Mouse (Mus musculus) thymus, adult 2 months (tissue): ENCODE results near the gene Llph. TPM values are rescaled to one million over a fixed set of nuclear protein-coding genes. Genes with fewer than 3 reads are reported as not detected.
A peak's percentile ranks its signal among the peaks of the same experiment; 100 is the strongest.

Experiments used
- DNase-seq: peaks from one replicate; pipeline ENCODE4 v3.0.0; 2021
- H3K27ac ChIP-seq: fragments of 200-500 bp; 2 replicates; pipeline ENCODE4 v1.5.1; 2012; ENCODE audit warnings: low read length, control low read depth; ENCODE audit not compliant: control insufficient read depth, insufficient read depth
- H3K27me3 ChIP-seq: fragments of 200-500 bp; 2 replicates; pipeline ENCODE4 v1.6.1; 2012; ENCODE audit warnings: mild to moderate bottlenecking, low read length, moderate library complexity, mixed read lengths; ENCODE audit not compliant: control insufficient read depth, insufficient read depth
- H3K36me3 ChIP-seq: fragments of 200-500 bp; 2 replicates; pipeline ENCODE4 v1.6.1; 2012; ENCODE audit warnings: mild to moderate bottlenecking, low read length, moderate library complexity; ENCODE audit not compliant: control insufficient read depth, insufficient read depth
- H3K4me1 ChIP-seq: fragments of 200-500 bp; replicated peaks from 2 replicates; pipeline ENCODE4 v1.6.1; 2012; ENCODE audit warnings: low read length; ENCODE audit not compliant: control insufficient read depth, insufficient read depth
- H3K4me3 ChIP-seq: fragments of 200-500 bp; 2 replicates; pipeline ENCODE4 v1.5.1; 2012; ENCODE audit warnings: mild to moderate bottlenecking, low read length, control low read depth, moderate library complexity; ENCODE audit not compliant: control insufficient read depth, insufficient read depth
- CTCF ChIP-seq: fragments of 200-500 bp; IDR thresholded peaks from 2 replicates; pipeline ENCODE4 v1.5.1; 2012; ENCODE audit warnings: mild to moderate bottlenecking, control low read depth, low read length, moderate library complexity, borderline replicate concordance; ENCODE audit not compliant: control insufficient read depth, poor library complexity, insufficient read depth; ENCODE audit errors: extremely low read depth
- POLR2A ChIP-seq: fragments of 200-500 bp; IDR thresholded peaks from 2 replicates; pipeline ENCODE4 v1.6.1; 2012; ENCODE audit warnings: mild to moderate bottlenecking, low read length, control low read depth, moderate library complexity; ENCODE audit not compliant: control insufficient read depth, poor library complexity, insufficient read depth; ENCODE audit errors: extremely low read depth
- WGBS: fragments of 180-500 bp; shearing (Covaris S2); methylation state at CpG from one replicate; pipeline ENCODE4 v1.1.7; 2018; 5-methylcytosine and 5-hydroxymethylcytosine counted together
- polyA plus RNA-seq: library from polyadenylated mRNA; depleted of rRNA; stranded (reverse); fragments of >200 nt; gene quantifications from 2 replicates; pipeline ENCODE4 v1.2.3, GENCODE M21; 2012

Gene Llph
- polyA plus RNA-seq, 1 experiment = 5.8 TPM

DNA sequence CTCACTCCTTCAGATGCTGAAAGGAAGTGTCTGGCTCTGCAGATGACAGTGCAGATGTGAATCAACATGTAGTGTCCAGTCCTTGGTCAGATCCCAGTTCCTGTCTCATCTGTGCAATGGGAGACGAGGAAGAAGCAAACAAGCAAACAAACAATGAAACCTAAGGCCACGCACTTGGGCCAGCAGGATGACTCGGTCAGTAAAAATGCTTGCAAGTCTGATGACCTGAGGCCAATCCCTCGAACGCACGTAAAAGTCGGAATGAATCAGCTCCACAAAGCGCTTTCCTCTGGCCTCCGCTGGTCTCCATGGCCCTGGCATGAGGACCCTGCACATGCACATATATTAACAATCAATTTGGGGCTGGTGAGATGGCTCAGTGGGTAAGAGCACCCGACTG is 7.9 kb upstream of the Llph start:
- 96% methylated on average over 10 of the region's 10 CpGs for WGBS
- no peak overlapping the region for H3K27ac ChIP-seq
- no peak overlapping the region for H3K4me3 ChIP-seq
- H3K4me1 ChIP-seq = peaks cover 3% of the 10 kb centered on the region; the same call in 1 of the 2 replicates
- TF ChIP-seq POLR2A = no peak
- H3K36me3 ChIP-seq = no peaks in the 10 kb centered on the region
- DNase-seq = no peak
- no peaks in the 10 kb centered on the region for H3K27me3 ChIP-seq

GRCm38 (mm10) chr10:120219578-120220359 is 7.1 kb upstream of the Llph start:
- peak; percentile 22 for DNase-seq
- TF ChIP-seq CTCF = no peak
- no peak for TF ChIP-seq POLR2A
- Histone ChIP-seq H3K27ac (peak overlapping the region; percentile 18), H3K36me3 (no peaks in the 10 kb centered on the region), H3K4me3 (no peak overlapping the region), H3K27me3 (no peaks in the 10 kb centered on the region), H3K4me1 (peaks cover 3% of the 10 kb centered on the region; the same call in 1 of the 2 replicates)
- 42% methylated on average over 14 of the region's 14 CpGs for WGBS

DNA sequence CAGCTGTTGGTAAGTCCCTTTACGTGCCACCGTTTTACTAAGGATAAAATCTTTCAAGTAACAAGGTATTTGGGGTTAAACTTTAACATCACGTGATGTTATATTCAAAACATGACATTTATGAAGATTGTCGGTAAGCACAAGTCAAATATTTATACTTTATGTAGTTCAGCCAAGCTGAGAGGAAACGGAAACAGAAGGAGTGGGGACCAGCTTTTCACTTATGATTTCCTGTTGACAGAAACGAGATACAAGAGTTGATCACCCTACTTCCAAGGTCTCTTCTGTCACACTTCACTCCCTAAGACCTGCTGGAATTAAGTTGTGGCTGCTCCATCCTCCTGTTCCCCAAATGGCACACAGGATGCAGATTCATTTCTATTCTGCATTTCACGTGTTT is 6.1 kb upstream of the Llph start:
- no peak for DNase-seq
- no peaks in the 10 kb centered on the region for H3K36me3 ChIP-seq
- peaks cover 3% of the 10 kb centered on the region; the same call in 1 of the 2 replicates for H3K4me1 ChIP-seq
- H3K27ac ChIP-seq = peak overlapping the region; percentile 70
- WGBS = 72% methylated on average over 7 of the region's 7 CpGs
- H3K27me3 ChIP-seq = no peaks in the 10 kb centered on the region
- H3K4me3 ChIP-seq = no peak overlapping the region
- TF ChIP-seq CTCF (no peak), POLR2A (no peak)

GRCm38 (mm10) chr10:120231718-120232117 is 4.8 kb downstream of the Llph start:
- H3K36me3 ChIP-seq = peaks cover 19% of the 10 kb centered on the region
- no peaks in the 10 kb centered on the region for H3K27me3 ChIP-seq
- no peak overlapping the region for H3K4me3 ChIP-seq
- no peak overlapping the region for H3K27ac ChIP-seq
- H3K4me1 ChIP-seq = peaks cover 10% of the 10 kb centered on the region
- TF ChIP-seq CTCF (peak; percentile 54; the same call in 1 of the 2 replicates), POLR2A (no peak)
- whole genome bisulfite sequencing = 29% methylated on average over 5 of the region's 5 CpGs
- DNase-seq = peak; percentile 69

DNA sequence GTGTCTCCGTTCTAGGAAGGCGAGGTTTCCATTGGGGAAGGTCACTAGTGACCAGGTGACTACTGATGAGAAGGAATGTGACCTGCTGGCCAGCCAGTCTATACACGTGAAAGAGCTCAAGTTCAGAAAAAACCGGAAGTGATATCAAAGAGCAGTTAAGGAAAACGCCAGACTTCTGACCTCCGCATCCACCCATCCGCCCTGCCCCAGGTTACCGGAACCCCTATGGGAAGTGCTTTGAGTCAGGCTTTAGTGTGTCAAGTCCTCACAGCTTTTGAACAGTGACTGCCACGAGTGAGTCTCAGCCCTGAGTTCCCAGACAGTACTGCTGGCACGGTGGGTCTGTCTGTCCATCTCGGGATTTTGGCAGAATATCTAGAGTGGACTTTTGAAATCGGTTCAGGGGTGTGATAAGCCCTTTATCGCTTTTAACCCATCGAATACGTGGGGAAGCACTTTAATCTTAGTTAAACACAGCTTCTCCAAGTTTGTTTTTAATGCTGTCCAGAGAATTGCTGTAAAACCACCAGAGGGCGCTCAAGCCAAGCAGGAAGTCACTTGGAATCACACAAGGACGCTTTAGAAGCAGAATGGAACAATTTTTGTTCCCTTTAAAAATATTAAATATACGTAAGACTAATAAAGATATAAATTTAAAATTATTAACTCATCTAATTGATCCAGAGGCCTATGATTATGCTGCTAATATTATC is 6.9 kb downstream of the Llph start:
- H3K4me1 ChIP-seq = no peaks in the 10 kb centered on the region; the same call in 1 of the 2 replicates
- H3K27ac ChIP-seq = no peak overlapping the region
- no peak overlapping the region for H3K4me3 ChIP-seq
- WGBS = 43% methylated on average over 18 of the region's 18 CpGs
- DNase-seq = peak; percentile 45
- H3K27me3 ChIP-seq = no peaks in the 10 kb centered on the region
- peaks cover 19% of the 10 kb centered on the region for H3K36me3 ChIP-seq
- TF ChIP-seq POLR2A = no peak
- no peak for TF ChIP-seq CTCF

- WGBS = 92% methylated on average over 9 of the region's 9 CpGs
- no peak overlapping the region for H3K27ac ChIP-seq
- TF ChIP-seq POLR2A (no peak), CTCF (no peak)
Observed at GRCm38 (mm10) chr10:120236855-120237254, 10.0 kb downstream of the Llph start.

More at GRCm38 (mm10) chr10:120236855-120237254, 10.0 kb downstream of the Llph start:
- Histone ChIP-seq H3K27me3 (no peaks in the 10 kb centered on the region), H3K4me1 (no peaks in the 10 kb centered on the region; the same call in 1 of the 2 replicates), H3K4me3 (no peak overlapping the region), H3K36me3 (peaks cover 6% of the 10 kb centered on the region; the same call in 1 of the 2 replicates)
- DNase-seq = no peak
